Mouse (Mus musculus) midbrain, embryonic 16.5 days (tissue): ENCODE measurements around the gene G6pc. TPM values are rescaled to one million over a fixed set of nuclear protein-coding genes. Genes with fewer than 3 reads are reported as not detected.
"Not testable (repeated sequence)": the region's sequence is repeated elsewhere in the genome, so short reads cannot be mapped to it uniquely, and the experiment has no call there.

Source experiments
- ATAC-seq: fragments of 200-750 bp; cut with Nextera tagmentation; 2 replicates; pipeline ENCODE4 v1.8.0; 2017; ENCODE audit warnings: moderate TSS enrichment
- H3K27ac ChIP-seq: fragments of 300-500 bp; sonication (generic); 2 replicates; pipeline ENCODE4 v1.5.1; 2014; ENCODE audit warnings: mild to moderate bottlenecking, low read length, mixed read lengths
- H3K27me3 ChIP-seq: fragments of 300-500 bp; sonication (generic); 2 replicates; pipeline ENCODE4 v1.6.1; 2014; ENCODE audit warnings: low read depth, low read length, mixed read lengths; ENCODE audit not compliant: control insufficient read depth, insufficient read depth
- H3K36me3 ChIP-seq: fragments of 300-500 bp; sonication (generic); 2 replicates; pipeline ENCODE4 v1.6.1; 2014; ENCODE audit warnings: mild to moderate bottlenecking, low read length, moderate library complexity, mixed read lengths; ENCODE audit not compliant: control insufficient read depth, insufficient read depth
- H3K4me1 ChIP-seq: fragments of 300-500 bp; sonication (generic); 2 replicates; pipeline ENCODE4 v1.6.1; 2014; ENCODE audit warnings: mild to moderate bottlenecking, low read length, mixed read lengths; ENCODE audit not compliant: control insufficient read depth, insufficient read depth
- H3K4me2 ChIP-seq: fragments of 300-500 bp; sonication (generic); 2 replicates; pipeline ENCODE4 v1.6.1; 2014; ENCODE audit warnings: mild to moderate bottlenecking, low read length, mixed read lengths
- H3K4me3 ChIP-seq: fragments of 300-500 bp; sonication (generic); 2 replicates; pipeline ENCODE4 v1.5.1; 2014; ENCODE audit warnings: low read depth, mild to moderate bottlenecking, low read length, moderate library complexity, mixed read lengths
- H3K9ac ChIP-seq: fragments of 300-500 bp; sonication (generic); 2 replicates; pipeline ENCODE4 v1.6.1; 2014; ENCODE audit warnings: low read depth, low read length, mixed read lengths
- H3K9me3 ChIP-seq: fragments of 300-500 bp; sonication (generic); replicated peaks from 2 replicates; pipeline ENCODE4 v1.6.1; 2014; ENCODE audit warnings: mild to moderate bottlenecking, low read length, mixed read lengths; ENCODE audit not compliant: control insufficient read depth, poor library complexity, severe bottlenecking
- WGBS: fragments of 180-500 bp; shearing (Covaris S2); extraction: QIAGEN DNeasy Blood & Tissue Kit; methylation state at CpG from one replicate; pipeline ENCODE4 v1.1.7; 2014; 5-methylcytosine and 5-hydroxymethylcytosine counted together
- polyA plus RNA-seq: library from polyadenylated mRNA; unstranded; fragments of >200 nt; fragmentation: Nextera tagmentation; extraction: Ambion mirVana; gene quantifications from 2 replicates; pipeline ENCODE4 v1.2.1, GENCODE M21; 2015

Gene G6pc
- polyA plus RNA-seq, 1 experiment from 2014 or later = not detected

GRCm38 (mm10) chr11:101374421-101374938 lies 7.1 kb downstream of the G6pc start:
- no peak overlapping the region for H3K4me3 ChIP-seq
- 70% methylated on average over 7 of the region's 7 CpGs for WGBS
- no peaks in the 10 kb centered on the region for H3K4me1 ChIP-seq
- no peaks in the 10 kb centered on the region for H3K27me3 ChIP-seq
- ATAC-seq = no peak
- no peaks in the 10 kb centered on the region for H3K36me3 ChIP-seq
- H3K4me2 ChIP-seq = no peak overlapping the region
- H3K9me3 ChIP-seq = no peaks in the 10 kb centered on the region
- no peak overlapping the region for H3K9ac ChIP-seq
- no peak overlapping the region for H3K27ac ChIP-seq

DNA sequence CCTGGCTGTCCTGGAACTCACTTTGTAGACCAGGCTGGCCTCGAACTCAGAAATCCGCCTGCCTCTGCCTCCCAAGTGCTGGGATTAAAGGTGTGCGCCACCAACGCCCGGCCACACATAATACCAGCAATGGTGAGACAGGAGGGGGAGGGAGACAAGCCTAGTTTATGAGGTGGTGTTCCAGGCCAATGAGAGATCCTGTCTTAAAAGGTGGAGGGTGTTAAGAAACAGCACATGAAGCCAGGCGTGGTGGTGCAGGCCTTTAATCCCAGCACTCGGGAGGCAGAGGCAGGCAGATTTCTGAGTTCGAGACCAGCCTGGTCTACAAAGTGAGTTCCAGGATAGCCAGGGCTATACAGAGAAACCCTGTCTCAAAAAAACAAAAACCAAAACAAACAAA lies 10.8 kb downstream of the G6pc start:
- ATAC-seq, H3K9me3 ChIP-seq, H3K4me3 ChIP-seq, H3K4me2 ChIP-seq, H3K27ac ChIP-seq, H3K27me3 ChIP-seq, H3K36me3 ChIP-seq, H3K4me1 ChIP-seq, H3K9ac ChIP-seq: not testable (repeated sequence)
- over 99% methylated on average over 8 of the region's 8 CpGs for WGBS

DNA sequence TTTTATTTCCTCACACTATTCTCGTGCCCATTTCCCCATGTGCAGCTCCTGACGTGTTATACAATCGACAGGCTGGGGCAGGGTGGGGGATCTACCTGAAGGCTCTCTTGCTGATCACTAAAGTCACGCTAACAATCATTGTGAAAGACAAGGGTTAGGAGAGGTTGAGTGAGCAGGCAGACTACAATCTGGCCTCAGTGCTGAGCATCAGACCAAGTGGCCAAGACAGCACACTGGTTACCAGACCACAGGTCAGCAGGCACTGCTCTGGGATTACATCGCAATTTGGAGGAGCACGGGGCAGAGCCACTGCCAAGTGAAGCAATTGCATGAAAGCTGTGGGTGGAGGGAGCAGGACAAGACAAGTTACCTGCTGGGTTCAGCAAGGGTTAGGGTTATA lies 11.6 kb downstream of the G6pc start:
- H3K27me3 ChIP-seq = no peaks in the 10 kb centered on the region
- 82% methylated on average over 6 of the region's 6 CpGs for WGBS
- no peaks in the 10 kb centered on the region for H3K4me1 ChIP-seq
- no peaks in the 10 kb centered on the region for H3K36me3 ChIP-seq
- H3K9me3 ChIP-seq = no peaks in the 10 kb centered on the region
- no peak overlapping the region for H3K4me3 ChIP-seq
- no peak overlapping the region for H3K27ac ChIP-seq
- no peak overlapping the region for H3K9ac ChIP-seq
- no peak for ATAC-seq
- H3K4me2 ChIP-seq = no peak overlapping the region

- Histone ChIP-seq H3K4me1 (no peaks in the 10 kb centered on the region), H3K9me3 (no peaks in the 10 kb centered on the region), H3K4me3 (no peak overlapping the region), H3K27ac (no peak overlapping the region), H3K4me2 (no peak overlapping the region), H3K36me3 (no peaks in the 10 kb centered on the region), H3K9ac (no peak overlapping the region), H3K27me3 (no peaks in the 10 kb centered on the region)
- no peak for ATAC-seq
- 9% methylated on average over 4 of the region's 4 CpGs for WGBS
Observed at GRCm38 (mm10) chr11:101381817-101382216, 14.5 kb downstream of the G6pc start.

- no peaks in the 10 kb centered on the region for H3K36me3 ChIP-seq
- no peak overlapping the region for H3K4me3 ChIP-seq
- ATAC-seq = no peak
- H3K27ac ChIP-seq = no peak overlapping the region
- no peaks in the 10 kb centered on the region for H3K4me1 ChIP-seq
- H3K4me2 ChIP-seq = no peak overlapping the region
- H3K9ac ChIP-seq = no peak overlapping the region
- H3K9me3 ChIP-seq = no peaks in the 10 kb centered on the region
- no peaks in the 10 kb centered on the region for H3K27me3 ChIP-seq
- 3% methylated on average over 8 of the region's 8 CpGs for WGBS
Observed at GRCm38 (mm10) chr11:101395110-101395509, 27.7 kb downstream of the G6pc start.

DNA sequence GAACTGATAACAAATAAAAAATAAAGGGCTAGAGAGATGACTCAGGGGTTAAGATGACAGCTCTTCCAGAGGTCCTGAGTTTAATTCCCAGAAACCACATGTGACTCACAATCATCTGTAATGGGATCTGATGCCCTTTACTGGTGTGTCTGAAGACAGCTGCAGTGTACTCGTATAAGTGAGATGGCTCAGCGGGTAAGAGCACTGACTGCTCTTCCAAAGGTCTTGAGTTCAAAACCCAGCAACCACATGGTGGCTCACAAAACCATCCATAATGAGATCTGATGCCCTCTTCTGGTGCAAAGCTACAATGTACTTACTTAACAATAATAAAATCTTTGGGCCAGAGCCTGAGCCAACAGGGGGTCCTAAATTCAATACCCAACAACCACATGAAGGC lies 47.9 kb downstream of the G6pc start:
- 87% methylated on average over 2 of the region's 2 CpGs for WGBS
- H3K27ac ChIP-seq = no peak overlapping the region
- peaks cover 7% of the 10 kb centered on the region for H3K4me1 ChIP-seq
- no peak overlapping the region for H3K4me2 ChIP-seq
- ATAC-seq = no peak
- H3K27me3 ChIP-seq = no peaks in the 10 kb centered on the region
- H3K9me3 ChIP-seq = no peaks in the 10 kb centered on the region
- no peak overlapping the region for H3K9ac ChIP-seq
- no peak overlapping the region for H3K4me3 ChIP-seq
- H3K36me3 ChIP-seq = peaks cover 18% of the 10 kb centered on the region

GRCm38 (mm10) chr11:101416433-101417100 lies 49.2 kb downstream of the G6pc start:
- Histone ChIP-seq H3K4me2 (peak overlapping the region; percentile 90), H3K9ac (peak overlapping the region; percentile 91), H3K27me3 (no peaks in the 10 kb centered on the region), H3K9me3 (no peaks in the 10 kb centered on the region), H3K27ac (peak overlapping the region; percentile 85), H3K36me3 (peaks cover 10% of the 10 kb centered on the region), H3K4me1 (peaks cover 7% of the 10 kb centered on the region), H3K4me3 (peak overlapping the region; percentile 84)
- peak; percentile 79 for ATAC-seq
- WGBS = 3% methylated on average over 11 of the region's 11 CpGs

GRCm38 (mm10) chr11:101417101-101417855 lies 49.9 kb downstream of the G6pc start, which contains the start of gene Aarsd1:
Gene Aarsd1, minus strand, starts transcription at chr11:101417615.
- no peaks in the 10 kb centered on the region for H3K9me3 ChIP-seq
- peak; percentile 78 for ATAC-seq
- H3K36me3 ChIP-seq = peaks cover 5% of the 10 kb centered on the region; the same call in 1 of the 2 replicates
- peaks cover 7% of the 10 kb centered on the region for H3K4me1 ChIP-seq
- H3K27me3 ChIP-seq = no peaks in the 10 kb centered on the region
- H3K4me2 ChIP-seq = peak within 1 kb of the TSS; percentile 90
- under 1% methylated on average over 44 of the region's 45 CpGs for WGBS
- H3K4me3 ChIP-seq = peak within 1 kb of the TSS; percentile 84
- H3K9ac ChIP-seq = peak within 1 kb of the TSS; percentile 91
- peak within 1 kb of the TSS; percentile 85 for H3K27ac ChIP-seq

DNA sequence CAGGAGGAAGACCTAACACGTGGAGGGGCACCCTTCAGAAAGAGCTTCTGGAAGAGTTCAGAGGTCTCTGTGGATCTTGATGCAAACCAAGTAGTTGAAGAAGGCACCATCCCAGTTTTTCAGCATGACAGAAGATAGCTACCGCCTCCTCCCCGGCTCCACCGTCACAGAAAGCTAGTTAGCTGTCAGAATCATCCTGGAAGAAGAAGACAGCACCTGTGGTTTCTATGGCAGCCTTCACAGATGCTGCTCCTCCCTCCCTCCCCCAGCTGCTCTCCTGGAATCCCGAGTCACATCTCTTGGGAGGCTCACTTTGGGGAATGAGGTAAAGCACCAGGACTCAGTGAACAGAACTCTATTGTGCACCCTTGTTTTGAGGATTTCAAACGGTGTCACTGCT lies 51.6 kb downstream of the G6pc start:
- Histone ChIP-seq H3K36me3 (no peaks in the 10 kb centered on the region), H3K9me3 (no peaks in the 10 kb centered on the region), H3K4me3 (no peak overlapping the region), H3K9ac (no peak overlapping the region), H3K27me3 (no peaks in the 10 kb centered on the region), H3K27ac (no peak overlapping the region), H3K4me2 (no peak overlapping the region), H3K4me1 (peaks cover 10% of the 10 kb centered on the region)
- no peak for ATAC-seq
- 54% methylated on average over 6 of the region's 6 CpGs for WGBS
